Mouse (Mus musculus) fat pad, adult 2 months (tissue): Measurements from ENCODE around the gene Lmntd2.

Experiments used
- DNase-seq: peaks from one replicate; pipeline ENCODE4 v3.0.0-alpha.2; 2011; ENCODE audit warnings: low read depth, low spot score; ENCODE audit errors: extremely low read depth

Lmntd2 gene

DNA sequence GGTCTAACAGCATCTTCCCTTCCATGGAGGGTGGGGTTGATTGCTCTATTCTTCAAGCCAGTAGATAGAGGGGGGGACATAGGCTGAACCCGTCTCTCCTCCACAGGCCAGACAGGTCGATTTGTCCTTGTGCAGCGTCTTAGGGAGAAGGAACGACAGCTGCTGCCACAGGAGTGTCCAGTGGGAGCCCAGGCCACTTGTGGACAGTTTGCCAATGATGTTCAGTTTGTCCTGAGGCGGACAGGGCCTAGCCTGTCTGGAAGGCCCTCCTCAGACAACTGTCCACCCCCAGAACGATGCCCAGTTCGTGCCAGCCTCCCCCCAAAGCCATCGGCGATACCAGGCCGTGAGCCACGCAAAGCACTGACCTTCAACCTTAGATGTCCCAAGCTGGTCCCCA lies 3.0 kb upstream of the Lmntd2 start:
- no peak for DNase-seq

DNA sequence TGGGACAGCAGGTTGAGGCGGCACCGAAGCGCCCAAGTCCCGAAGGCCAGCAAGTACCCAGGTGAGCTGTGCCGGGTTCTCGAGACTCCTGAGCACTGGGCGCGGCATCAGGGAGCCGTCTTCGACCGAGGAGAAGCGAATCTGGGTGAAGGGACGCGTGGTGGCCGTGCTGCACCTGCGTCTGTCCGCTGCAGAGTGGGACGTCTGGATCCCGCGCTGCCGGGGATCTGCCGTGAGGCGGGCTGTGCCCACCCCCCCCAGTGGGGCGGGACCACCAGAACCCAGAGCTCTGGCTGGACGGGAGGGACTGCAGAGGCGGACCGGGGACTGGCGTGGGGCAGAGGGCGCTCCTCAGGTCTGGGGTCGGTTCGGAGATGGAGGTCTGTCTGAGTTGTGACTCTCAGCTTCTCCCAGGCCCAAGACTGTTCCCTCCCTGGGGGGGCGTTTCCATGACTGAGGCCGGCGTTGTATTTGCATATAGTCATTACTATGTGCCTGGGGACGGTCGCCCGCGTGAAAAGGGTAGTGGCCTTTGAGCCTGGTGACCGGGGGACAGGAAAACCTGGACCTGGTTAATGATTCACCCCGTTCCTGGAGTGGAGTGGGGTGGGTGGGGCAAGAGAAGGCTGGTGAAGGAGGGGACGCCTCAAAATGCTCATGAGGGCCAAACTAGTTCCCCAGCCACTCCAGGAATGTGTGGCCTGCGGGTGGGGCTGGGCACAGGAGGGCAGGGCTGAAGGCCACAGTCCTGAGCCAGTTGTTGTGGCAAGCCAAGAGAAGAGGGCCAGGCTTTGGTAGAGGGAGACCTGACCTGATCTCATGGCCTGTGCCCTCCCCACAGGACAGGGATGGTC lies 2.2 kb upstream of the Lmntd2 start:
- no peak for DNase-seq

DNA sequence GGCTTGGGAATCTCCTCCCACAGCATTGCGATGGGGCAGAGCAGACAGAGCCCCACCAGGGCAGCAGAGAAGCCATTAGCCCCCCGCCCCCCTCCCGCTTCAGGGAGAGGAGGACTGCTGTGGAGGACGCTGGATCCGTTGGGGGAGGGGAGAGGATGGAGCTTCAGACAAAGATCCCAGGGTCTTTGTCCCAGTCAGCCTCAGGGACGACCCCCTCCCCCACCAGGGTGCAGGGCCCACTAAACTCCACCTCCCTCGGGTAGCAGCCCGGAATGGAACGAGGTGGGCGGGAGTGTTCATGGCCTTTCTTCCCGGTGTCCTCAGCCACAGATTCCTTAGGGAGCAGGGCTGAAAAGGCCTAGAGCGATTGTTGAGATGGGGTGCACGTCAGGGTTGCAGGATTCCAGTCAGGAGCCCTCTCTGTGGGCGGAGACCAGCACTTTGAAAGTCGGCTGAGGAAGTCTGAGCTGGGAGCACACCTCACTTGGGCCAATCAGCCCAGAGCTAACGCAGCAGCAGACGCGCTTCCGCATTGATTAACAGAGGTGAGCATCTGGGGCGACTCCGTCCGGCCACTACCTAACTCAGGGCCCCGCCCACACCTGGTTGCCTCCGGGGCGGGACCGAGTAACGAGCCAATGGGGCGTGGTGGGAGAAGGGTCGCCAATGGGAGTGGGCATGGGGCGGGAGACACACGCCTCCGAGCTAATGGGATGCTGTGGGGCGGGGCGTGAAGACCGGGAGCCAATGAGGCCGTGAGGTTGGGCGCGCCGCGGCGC lies 1.4 kb upstream of the Lmntd2 start, which contains the start of gene Rassf7:
Gene Rassf7 (plus strand): TSS at position 760 of the 779 bp plus-strand sequence.
- peak; percentile 74 for DNase-seq

DNA sequence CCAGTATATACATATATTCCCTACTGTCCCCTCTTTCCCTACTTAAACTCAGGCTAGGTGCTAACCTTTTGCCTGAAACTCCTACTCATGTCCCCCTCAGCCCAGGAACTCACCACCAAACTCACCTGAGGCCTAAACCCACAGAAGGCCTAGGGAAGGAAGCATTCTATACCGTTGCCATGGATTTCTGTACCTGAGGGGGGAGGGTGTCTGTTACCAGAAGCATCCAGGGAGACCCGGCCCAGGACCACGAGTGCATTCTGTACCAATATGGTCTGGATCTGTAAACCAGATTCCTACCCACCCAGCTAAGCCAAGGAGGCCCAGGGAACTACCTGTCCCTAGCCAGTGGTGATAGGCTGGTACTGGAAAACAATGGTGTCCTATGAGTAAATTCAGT lies 430 bp upstream of the Lmntd2 start:
- no peak for DNase-seq

DNA sequence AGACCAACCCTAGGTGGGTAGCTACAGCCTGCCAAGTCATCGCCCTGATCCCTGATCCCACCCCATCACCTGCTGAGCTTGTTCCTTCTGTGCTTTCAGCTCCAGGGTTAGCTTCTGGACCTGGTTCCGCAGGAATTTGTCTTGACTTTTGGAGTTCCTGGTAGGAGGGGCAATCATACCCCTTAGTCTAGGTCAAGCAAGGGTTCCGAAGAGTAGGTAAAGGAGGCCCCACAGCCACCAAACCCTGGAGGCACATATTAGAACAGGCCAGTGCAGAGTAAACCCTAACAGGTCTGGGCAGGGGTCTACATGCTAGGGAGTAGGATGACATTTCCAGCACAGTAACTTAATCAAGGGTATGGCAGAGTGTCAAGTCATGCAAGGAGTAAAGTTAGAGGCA lies 747 bp downstream of the Lmntd2 start:
- no peak for DNase-seq

DNA sequence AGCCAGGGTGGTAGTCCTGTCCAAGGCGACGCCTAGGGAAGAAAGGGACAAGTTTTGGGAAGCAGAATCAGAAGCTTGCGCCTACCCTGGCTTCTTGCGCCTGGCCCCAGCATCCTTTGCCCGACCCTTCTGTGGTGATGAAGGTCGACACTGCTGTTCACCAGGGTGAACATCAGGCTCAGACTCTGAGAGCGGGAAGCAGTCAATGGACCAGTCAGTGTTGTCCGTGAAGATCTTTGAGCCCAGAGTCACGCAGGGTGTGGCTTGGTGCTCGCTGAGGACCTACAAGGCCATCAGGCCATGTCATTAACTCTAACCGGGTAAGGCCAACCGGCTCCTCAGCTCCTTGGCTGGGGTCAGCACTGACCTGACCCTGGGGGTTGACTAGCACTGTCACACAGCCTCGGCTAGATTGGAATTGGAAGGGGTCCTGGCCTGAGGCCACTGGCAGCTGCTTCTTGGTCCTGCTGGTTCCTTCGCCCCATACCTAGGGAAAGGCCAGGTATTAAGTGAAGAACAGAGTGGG lies 3.2 kb downstream of the Lmntd2 start:
- no peak for DNase-seq

DNA sequence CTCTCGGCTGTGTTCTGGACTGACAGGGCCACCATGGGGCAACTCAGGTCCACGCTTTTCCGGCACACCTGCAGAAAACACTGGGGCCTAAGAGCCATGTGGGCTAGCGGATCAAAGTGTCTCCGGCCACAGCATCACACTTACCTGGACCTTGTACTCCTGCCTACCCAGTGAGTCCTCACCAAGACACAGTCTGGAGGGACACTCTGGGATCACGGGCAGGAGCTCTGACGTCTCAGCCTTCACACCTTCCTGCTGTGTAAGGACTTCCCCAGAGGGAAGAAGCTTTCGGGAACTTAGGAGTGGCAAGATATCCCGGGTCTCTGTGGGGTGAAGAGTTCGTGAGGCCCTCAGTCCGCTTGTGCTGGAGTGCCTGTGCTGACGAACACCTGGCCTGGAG lies 3.7 kb downstream of the Lmntd2 start:
- DNase-seq: no peak

DNA sequence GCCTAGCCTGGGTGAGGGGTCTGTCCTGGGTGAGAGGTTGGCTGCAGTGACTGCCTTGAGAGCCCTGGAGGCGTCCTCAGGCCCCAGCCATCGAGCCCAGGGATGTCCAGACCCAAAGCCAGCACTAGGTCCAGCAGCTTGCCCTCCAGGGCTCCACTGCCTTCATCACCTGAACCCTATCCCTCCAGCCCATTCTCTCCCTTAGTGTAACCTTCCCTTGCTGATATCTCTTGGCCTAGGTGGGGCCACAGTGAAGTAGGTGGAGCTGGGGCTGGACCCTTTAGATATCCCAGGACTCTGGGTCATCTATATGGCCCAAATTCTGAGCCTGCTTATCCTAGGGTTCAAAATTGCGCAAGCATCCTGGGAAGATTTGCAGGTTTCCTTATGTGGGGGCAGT lies 4.4 kb downstream of the Lmntd2 start:
- DNase-seq: no peak

DNA sequence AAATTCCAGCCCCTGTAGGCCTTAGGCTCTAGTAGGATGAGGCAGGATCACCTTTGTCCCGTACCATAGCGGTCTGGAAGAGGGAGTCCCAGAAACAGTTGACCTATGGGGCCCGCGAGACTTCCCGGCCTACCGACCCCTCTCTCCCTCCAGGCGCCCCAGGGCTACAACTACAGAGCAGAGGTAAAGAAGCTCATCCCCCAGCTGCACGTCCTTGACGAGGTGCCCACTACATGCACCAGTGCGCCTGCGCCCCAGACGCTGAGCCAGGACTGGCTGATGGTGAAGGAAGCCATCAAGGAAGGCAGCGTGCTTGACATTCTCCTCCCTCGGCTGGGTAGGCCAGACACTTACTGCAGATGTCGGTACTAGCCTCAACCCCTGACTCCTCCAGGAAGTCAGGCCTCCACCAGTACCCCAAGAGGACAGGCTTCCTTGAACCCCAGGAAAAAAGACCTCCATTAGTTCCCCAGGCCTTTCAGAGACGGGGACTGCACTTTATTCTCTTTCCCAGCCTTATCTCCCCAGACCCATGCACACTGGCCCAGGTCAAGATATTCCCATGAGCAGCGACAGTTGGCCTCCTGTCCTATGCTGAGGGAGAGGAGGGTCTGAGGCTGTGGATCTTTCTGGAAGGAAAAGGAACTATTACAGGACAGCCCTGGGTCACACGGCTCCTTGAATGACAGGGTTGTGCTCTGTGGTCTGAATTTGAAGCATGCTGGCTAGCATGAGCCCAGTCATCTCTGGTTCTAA lies 7.5 kb downstream of the Lmntd2 start:
- DNase-seq: no peak

DNA sequence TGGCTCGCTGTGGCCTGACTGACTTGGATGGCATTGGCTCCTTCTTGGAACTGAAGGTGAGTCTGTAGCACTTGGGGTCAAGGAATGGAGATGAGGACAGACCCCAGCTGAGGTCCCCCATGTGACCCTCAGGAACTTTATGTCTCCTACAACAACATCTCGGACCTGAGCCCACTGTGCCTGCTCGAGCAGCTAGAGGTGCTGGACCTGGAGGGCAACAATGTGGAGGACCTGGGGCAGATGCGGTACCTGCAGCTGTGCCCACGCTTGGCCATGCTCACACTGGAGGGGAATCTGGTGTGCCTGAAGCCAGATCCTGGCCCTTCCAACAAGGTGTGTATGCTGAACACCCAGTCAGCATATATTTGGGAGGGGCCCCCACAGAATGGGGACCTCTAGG lies 8.4 kb downstream of the Lmntd2 start:
- no peak for DNase-seq

DNA sequence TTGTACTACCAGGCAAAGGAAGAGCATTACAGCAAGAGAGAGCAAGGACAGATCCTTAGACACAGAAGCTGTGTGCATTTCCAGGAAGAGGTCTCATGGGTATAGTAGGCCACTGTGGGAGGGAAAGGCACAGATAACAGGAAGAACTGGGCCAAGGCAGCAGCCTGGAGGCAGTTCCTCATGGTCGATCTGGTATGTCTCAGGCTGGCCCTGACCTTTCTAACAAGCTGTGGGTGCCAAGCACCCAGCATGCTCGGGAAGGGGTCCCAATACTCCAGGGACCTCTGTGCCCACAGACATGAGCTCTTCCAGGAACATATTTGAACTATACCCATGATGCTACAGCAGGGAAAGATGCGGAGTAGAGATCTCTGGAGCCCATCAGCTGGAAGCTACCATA lies 9.3 kb downstream of the Lmntd2 start:
- no peak for DNase-seq

DNA sequence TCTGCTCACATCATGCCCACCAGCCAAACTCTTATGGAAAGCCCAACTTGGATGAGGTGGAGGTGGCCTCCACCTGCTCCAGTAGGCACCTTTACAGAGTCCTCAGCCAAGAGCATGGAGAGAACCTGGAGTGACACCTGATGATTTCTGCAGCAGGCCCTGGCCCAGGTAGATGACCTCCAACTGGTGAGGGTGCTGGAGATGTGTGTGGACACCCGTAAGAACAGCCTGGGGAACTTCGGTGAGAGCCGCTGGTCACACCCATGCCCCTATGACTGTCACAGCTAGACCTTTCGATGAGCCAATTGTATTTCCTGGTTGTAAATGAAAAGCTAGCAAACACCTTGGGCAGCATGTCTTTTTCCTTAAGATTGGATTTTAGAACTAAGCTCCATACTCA lies 15.8 kb downstream of the Lmntd2 start:
- DNase-seq: no peak

DNA sequence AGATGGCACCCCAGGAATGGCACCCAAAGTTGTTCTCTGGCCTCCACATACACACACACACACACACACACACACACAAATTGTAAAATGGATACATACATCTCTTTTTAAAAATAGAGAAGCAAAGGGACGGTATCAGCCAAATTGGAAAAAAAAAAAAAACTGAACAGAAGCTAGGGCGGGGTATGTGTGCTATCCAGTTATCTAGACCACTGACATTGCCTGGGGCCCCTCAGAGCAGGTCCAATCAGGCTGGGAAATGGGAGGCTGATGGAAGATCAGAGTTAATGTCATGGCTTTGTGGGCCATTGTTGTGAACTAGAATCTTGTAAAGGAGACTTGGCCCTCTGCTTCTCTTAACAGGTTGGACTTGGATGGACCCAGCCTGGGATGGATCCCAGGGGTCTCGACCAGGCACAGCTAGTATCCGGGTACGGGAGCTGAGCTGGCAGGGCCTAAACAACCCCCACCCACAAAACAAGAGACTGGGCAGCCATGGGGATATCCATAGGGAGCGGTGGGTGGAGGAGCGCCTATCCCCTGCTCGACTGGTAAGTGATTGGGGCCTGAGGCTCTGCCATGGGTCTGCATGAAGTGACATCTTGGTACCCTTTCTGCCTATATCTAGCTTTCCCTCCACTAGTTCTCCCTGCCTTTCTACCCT lies 17.1 kb downstream of the Lmntd2 start:
- no peak for DNase-seq

DNA sequence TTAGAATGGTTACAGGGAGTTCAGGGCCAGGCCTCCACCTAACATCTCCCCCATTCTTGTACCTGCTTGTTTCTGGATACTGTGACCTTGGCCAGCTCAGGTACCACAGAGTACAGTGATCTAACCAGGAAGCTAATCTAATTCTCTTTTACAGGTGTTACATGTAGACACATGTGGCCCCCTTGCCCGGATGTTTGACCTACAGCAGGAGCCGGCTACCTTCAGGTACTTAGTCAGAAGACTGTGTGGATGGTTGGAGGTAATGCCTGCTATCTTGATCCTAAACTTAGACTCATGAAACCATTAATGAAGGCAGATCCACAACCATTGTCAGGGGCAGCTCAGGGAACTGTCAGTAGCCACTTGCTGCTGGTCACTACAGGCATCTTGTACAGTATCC lies 18.1 kb downstream of the Lmntd2 start:
- DNase-seq: no peak

DNA sequence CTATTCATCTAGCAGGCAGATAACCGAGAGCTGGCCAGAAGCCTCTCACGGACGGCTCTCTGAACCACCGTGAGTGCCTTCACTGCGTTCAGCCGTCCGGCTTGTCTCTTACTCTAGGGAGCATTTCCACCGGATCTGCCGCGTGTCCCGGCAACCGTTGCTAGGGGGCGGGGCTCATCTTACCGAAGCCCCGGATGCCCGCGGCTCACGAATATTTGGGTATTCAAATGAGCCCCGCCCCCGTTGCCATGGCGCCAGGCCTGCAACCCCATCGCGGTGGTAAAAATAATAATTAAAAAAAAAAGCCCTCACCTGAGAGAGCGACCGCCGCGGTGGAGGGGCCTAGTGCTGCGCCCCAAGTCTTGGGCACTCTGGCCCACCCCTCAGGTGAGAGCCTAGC lies 19.1 kb downstream of the Lmntd2 start:
- no peak for DNase-seq

DNA sequence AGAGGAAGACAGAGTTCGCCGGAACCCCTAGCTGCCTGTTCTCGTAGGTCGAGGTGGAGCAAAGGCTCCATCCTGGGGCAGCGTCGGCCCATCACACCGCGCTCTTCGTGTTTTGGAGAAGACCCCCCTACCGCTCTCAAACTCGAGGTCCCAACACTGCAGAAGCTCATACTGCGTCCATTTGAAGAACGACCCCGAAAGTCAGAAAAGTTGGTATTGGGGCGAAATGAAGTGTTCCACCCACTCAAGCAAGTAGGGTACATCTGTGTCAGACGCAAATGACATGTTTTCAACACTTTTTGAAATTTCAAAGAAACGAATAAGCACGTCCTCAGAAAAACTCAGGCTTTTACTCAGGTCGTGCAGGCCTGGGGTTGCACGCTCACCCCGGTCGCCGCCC lies 19.5 kb downstream of the Lmntd2 start:
- no peak for DNase-seq

DNA sequence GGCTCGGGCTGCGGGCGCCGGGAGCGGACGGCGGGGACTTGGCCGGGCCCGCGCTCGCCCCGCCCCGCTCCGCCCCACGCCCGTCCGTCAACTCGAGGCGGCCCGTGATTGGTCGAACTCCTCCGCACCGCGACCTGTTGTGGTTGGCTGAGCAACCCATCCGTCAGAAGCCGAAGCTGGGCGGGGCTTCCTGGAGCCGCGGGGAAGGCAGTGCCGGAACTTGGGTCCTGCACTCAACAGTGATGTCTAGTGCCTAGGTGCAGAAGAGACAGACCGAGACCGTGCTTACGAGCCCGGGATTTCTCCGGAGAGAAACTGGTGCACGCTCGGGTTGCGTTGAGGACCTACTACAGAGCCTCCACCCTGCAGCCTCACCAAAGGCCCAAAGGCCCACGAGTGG lies 19.9 kb downstream of the Lmntd2 start, which contains the start of the genes Hras and Lrrc56:
Gene Hras (minus strand): TSS at position 58 of the 400 bp plus-strand sequence.
Gene Lrrc56 (plus strand): TSS at position 210 of the 400 bp plus-strand sequence.
- no peak for DNase-seq

DNA sequence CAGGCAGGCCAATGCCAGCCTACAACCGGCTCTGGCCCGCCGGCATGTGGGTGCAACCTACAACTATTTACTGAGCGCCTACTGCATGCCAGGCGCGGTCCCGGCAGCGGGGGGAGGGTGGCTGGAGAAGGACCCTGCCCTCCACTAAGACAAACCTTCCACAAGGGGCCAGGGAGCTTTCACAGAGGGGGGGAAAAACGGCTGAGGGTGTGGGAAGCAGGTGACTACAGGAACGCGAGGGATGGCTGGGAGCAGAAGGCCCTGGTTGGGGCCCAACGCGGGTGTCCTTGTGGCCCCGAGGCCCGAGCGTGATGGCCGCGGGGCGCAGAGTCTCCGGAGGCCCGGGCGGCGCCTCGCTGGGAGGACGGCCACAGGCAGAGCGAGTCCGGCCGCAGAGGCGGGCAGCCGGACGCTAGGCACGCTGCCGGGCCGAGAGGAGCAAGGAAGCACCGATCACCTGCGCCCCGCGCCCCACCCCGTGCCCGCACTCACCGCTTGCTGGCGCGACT lies 20.5 kb downstream of the Lmntd2 start:
- no peak for DNase-seq

DNA sequence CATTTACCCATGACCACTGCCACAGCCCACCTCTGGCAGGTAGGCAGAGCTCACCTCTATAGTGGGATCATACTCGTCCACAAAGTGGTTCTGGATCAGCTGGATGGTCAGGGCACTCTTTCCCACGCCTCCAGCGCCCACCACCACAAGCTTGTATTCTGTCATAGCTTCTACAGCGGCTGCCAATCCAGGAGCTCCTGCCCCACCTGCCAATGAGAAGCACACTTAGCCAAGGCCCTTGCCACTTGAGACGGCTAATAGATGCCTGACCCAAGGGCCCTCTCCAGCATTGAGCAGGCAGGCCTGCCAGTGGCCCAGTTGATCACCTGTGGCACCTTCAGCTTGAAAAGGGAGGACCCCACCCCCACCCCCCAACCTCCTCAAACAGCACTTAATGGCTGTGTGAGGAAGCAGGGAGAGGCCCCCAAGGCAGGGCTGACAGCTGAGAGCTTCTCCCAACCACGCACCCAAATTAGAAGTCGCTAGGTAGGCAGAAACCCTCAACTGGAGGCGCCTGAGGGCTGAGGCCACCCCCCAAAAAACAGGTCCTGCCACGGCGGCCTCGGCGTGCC lies 21.0 kb downstream of the Lmntd2 start:
- no peak for DNase-seq
